Mouse (Mus musculus) thymus, adult 2 months (tissue): ENCODE data around the gene Slc4a4.

ENCODE experiments used
- CTCF ChIP-seq: fragments of 200-500 bp; IDR thresholded peaks from 2 replicates; pipeline ENCODE4 v1.5.1; 2012; ENCODE audit warnings: mild to moderate bottlenecking, control low read depth, low read length, moderate library complexity, borderline replicate concordance; ENCODE audit not compliant: control insufficient read depth, poor library complexity, insufficient read depth; ENCODE audit errors: extremely low read depth
- POLR2A ChIP-seq: fragments of 200-500 bp; IDR thresholded peaks from 2 replicates; pipeline ENCODE4 v1.6.1; 2012; ENCODE audit warnings: mild to moderate bottlenecking, low read length, control low read depth, moderate library complexity; ENCODE audit not compliant: control insufficient read depth, poor library complexity, insufficient read depth; ENCODE audit errors: extremely low read depth

DNA sequence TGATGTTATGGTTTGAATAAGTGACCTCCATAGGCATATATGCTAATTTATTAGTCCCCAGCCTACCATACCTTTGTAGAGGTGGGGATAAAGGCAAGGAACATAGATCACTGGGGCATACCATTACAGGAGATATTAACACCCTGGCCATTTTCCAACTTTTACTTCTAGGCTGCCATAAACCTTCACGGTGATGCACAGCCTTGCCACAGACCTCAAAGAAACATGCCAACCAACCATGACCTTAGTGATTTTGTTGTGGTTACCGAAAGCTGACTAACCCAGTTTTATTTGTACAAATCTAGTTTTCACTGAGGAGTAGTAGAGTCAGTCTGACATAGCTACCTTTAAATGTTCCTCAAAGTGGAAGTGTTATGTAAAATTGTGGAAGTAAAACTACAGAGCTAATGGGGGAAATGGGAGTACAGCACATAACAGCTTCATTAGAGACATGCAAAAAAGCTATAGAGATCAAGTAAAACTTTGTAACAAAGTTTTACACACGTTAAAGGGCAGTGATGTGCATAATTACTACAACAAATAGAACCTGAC is 393.8 kb downstream of the Slc4a4 start:
- no peak for TF ChIP-seq CTCF
- TF ChIP-seq POLR2A, result no peak
